Comparison of ENCODE assay signal across 8 mouse cellular contexts in genomic region chr8:12394385-12395000, GRCm38 (mm10). TPM values are rescaled to one million over a fixed set of nuclear protein-coding genes. Genes with fewer than 3 reads are reported as not detected.
DNase-seq lines count a peak whose midpoint lies in the region; ATAC-seq lines count a peak whose summit lies in the region.
"Had no signal": no experiment of that assay in that cellular context is flagged by ENCODE, and none has a peak within 500 bp of the region (broad histone marks: within the 10 kb centered on the region; RNA-seq: fewer than 3 reads in every experiment).

No protein-coding gene starts in this region.

- peak; percentile 45 for DNase-seq in liver, embryonic 11.5 days (ENCODE audit: low spot score)
- no peak for DNase-seq in liver
- DNase-seq in limb, embryonic 11.5 days (ENCODE audit: low spot score), result peak; percentile 23
- no peak for DNase-seq in cerebellum, adult 11 months
- no peak for DNase-seq in layer of hippocampus, adult 18-20 months (ENCODE audit: low spot score in 2 of 2)

- H3K9me3 ChIP-seq in liver, embryonic 11.5 days (ENCODE audit: control insufficient read depth, low read length), result no peaks in the 10 kb centered on the region
- H3K9me3 ChIP-seq in forebrain, embryonic 13.5 days (replicated peaks), result no peaks in the 10 kb centered on the region
- no peaks in the 10 kb centered on the region for H3K9me3 ChIP-seq in limb, embryonic 11.5 days (ENCODE audit: control insufficient read depth, low read length)
- H3K9me3 ChIP-seq in stomach, embryonic 14.5 days (ENCODE audit: control insufficient read depth, low read depth, low read length), result no peaks in the 10 kb centered on the region

- H3K27me3 ChIP-seq in liver, embryonic 11.5 days (replicated peaks; ENCODE audit: control insufficient read depth, insufficient read depth, low read length), result peaks cover 98% of the 10 kb centered on the region
- peaks cover 21% of the 10 kb centered on the region for H3K27me3 ChIP-seq in forebrain, embryonic 13.5 days
- peaks cover 92% of the 10 kb centered on the region for H3K27me3 ChIP-seq in limb, embryonic 11.5 days (ENCODE audit: control insufficient read depth, insufficient read depth, low read length)
- H3K27me3 ChIP-seq in stomach, embryonic 14.5 days (ENCODE audit: control insufficient read depth, insufficient read depth, low read length), result peaks cover 78% of the 10 kb centered on the region

- peaks cover 2% of the 10 kb centered on the region for H3K4me1 ChIP-seq in liver, embryonic 11.5 days (replicated peaks; ENCODE audit: control insufficient read depth, insufficient read depth, low read length)
- peaks cover 64% of the 10 kb centered on the region for H3K4me1 ChIP-seq in forebrain, embryonic 13.5 days
- peaks cover 12% of the 10 kb centered on the region for H3K4me1 ChIP-seq in limb, embryonic 11.5 days (ENCODE audit: control insufficient read depth, insufficient read depth, low read length)
- peaks cover 18% of the 10 kb centered on the region; the same call in 1 of the 2 replicates for H3K4me1 ChIP-seq in stomach, embryonic 14.5 days (ENCODE audit: control insufficient read depth, insufficient read depth, low read length)

- no peak overlapping the region for H3K27ac ChIP-seq in liver, embryonic 11.5 days (ENCODE audit: low read depth, low read length)
- peak overlapping the region; percentile 99 for H3K27ac ChIP-seq in forebrain, embryonic 13.5 days
- no peak overlapping the region for H3K27ac ChIP-seq in limb, embryonic 11.5 days (replicated peaks; ENCODE audit: low read depth, low read length)
- no peak overlapping the region for H3K27ac ChIP-seq in stomach, embryonic 14.5 days (ENCODE audit: low read length)

- 2% methylated on average over 22 of the region's 22 CpGs for WGBS in liver, embryonic 11.5 days
- 1% methylated on average over 22 of the region's 22 CpGs for WGBS in forebrain, embryonic 13.5 days
- 2% methylated on average over 22 of the region's 22 CpGs for WGBS in limb, embryonic 11.5 days
- 2% methylated on average over 22 of the region's 22 CpGs for WGBS in stomach, embryonic 14.5 days

- ATAC-seq in liver, embryonic 11.5 days (replicated peaks; ENCODE audit: low FRiP score), result no peak
- ATAC-seq in forebrain, embryonic 13.5 days, result no peak
- no peak; the same call in 1 of the 2 replicates for ATAC-seq in limb, embryonic 11.5 days (ENCODE audit: insufficient number of reproducible peaks, low FRiP score, low TSS enrichment, low read depth)
- no peak for ATAC-seq in stomach, embryonic 14.5 days (ENCODE audit: insufficient number of reproducible peaks, insufficient read depth, low FRiP score, low read depth)
- ATAC-seq: Patski had no signal

- H3K4me3 ChIP-seq in liver, embryonic 11.5 days (ENCODE audit: low read depth, low read length), result peak overlapping the region; percentile 39; the same call in 1 of the 2 replicates
- H3K4me3 ChIP-seq in forebrain, embryonic 13.5 days, result peak overlapping the region; percentile 87
- peak overlapping the region; percentile 35 for H3K4me3 ChIP-seq in limb, embryonic 11.5 days (ENCODE audit: low read depth, low read length)
- peak overlapping the region; percentile 25; the same call in 1 of the 2 replicates for H3K4me3 ChIP-seq in stomach, embryonic 14.5 days (ENCODE audit: low read depth, low read length)

- H3K9ac ChIP-seq in liver, embryonic 11.5 days (ENCODE audit: low read depth, low read length), result no peak overlapping the region
- H3K9ac ChIP-seq in forebrain, embryonic 13.5 days, result peak overlapping the region; percentile 73
- H3K9ac ChIP-seq in limb, embryonic 11.5 days (ENCODE audit: low read length), result no peak overlapping the region
- H3K9ac ChIP-seq in stomach, embryonic 14.5 days (replicated peaks; ENCODE audit: low read depth, low read length), result no peak overlapping the region

- no peaks in the 10 kb centered on the region for H3K36me3 ChIP-seq in liver, embryonic 11.5 days (ENCODE audit: control insufficient read depth, insufficient read depth, low read length)
- H3K36me3 ChIP-seq in forebrain, embryonic 13.5 days (ENCODE audit: poor library complexity, severe bottlenecking), result peaks cover 12% of the 10 kb centered on the region
- no peaks in the 10 kb centered on the region for H3K36me3 ChIP-seq in limb, embryonic 11.5 days (ENCODE audit: control insufficient read depth, insufficient read depth, low read length)
- H3K36me3 ChIP-seq in stomach, embryonic 14.5 days (ENCODE audit: control insufficient read depth, insufficient read depth, low read length), result no peaks in the 10 kb centered on the region

- peak overlapping the region; percentile 58 for H3K4me2 ChIP-seq in liver, embryonic 11.5 days
- peak overlapping the region; percentile 88 for H3K4me2 ChIP-seq in forebrain, embryonic 13.5 days
- H3K4me2 ChIP-seq in limb, embryonic 11.5 days (ENCODE audit: low read depth, severe bottlenecking), result peak overlapping the region; percentile 70
- peak overlapping the region; percentile 51 for H3K4me2 ChIP-seq in stomach, embryonic 14.5 days (replicated peaks; ENCODE audit: low read depth, low read length)

RNA-seq across cellular contexts. Expression of gene Sox1, which starts 0.6 kb away (rescaled TPM):
- polyA plus RNA-seq in liver, embryonic 11.5 days (2014; fragmentation: Nextera tagmentation; extraction: Ambion mirVana), result not detected in 2 replicates
- 7.7 and 8.8 TPM in 2 replicates for polyA plus RNA-seq in forebrain, embryonic 13.5 days (2015; fragmentation: Nextera tagmentation; extraction: Ambion mirVana)
- not detected in 2 replicates for polyA plus RNA-seq in limb, embryonic 11.5 days (2014; fragmentation: Nextera tagmentation; extraction: Ambion mirVana)
- not detected in 2 replicates for polyA plus RNA-seq in stomach, embryonic 14.5 days (2014; fragmentation: Nextera tagmentation; extraction: Ambion mirVana)
- 10 to 100 TPM in 1 of 2 experiments, 1 to 10 TPM in 1; 9.6 to 11.3 TPM for total RNA-seq in layer of hippocampus, adult 18-20 months (2021)
- polyA plus RNA-seq: Patski had no signal

Comparison
In these comparisons a context has a peak if more than half of its experiments do, and no peak if none do; other contexts are left out.
1. DNase-seq: peak in liver, embryonic 11.5 days (single experiment) and limb, embryonic 11.5 days (single experiment); none in liver (single experiment), cerebellum, adult 11 months (single experiment) and layer of hippocampus, adult 18-20 months (0 of 2).
2. H3K4me3 ChIP-seq: peak in every context shown above with its lines; median percentile 87 in forebrain, embryonic 13.5 days; 39 in liver, embryonic 11.5 days; 35 in limb, embryonic 11.5 days; 25 in stomach, embryonic 14.5 days.
3. Peak in every context shown above with its lines, with median percentiles within 50 percentile points of each other: H3K4me2 ChIP-seq.